Mouse (Mus musculus) heart, adult 2 months (tissue): ENCODE data around the gene Lmod1.

Experiments
- CTCF ChIP-seq: fragments of 200-600 bp; IDR thresholded peaks from 2 replicates; pipeline ENCODE4 v1.8.1; 2022; ENCODE audit warnings: antibody characterized with exemption, mild to moderate bottlenecking, moderate library complexity
- POLR2A ChIP-seq: fragments of 200-500 bp; IDR thresholded peaks from 2 replicates; pipeline ENCODE4 v1.6.1; 2011; ENCODE audit warnings: mild to moderate bottlenecking, low read depth, low read length, control low read depth; ENCODE audit not compliant: insufficient read depth

DNA sequence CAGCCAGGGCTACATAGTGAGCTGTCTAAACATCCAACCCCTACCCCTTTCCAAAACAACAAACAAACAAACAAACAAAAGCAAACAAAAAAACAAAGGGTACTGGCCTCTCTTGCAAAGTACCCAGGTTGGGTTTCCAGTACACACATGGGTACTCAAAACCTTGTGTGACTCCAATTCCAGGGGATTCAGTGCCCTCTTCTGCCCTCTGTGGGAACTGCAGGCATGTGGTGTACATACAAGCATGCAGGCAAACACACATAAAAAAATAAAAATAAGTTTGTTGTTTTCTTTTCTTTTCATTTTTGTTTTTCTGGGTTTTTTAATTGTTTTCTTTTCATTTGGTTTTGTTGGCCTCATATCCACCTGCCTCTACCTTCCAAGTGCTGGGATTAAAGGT lies 37.5 kb downstream of the Lmod1 start:
- peak; percentile 15; the same call in 1 of the 2 replicates for TF ChIP-seq CTCF
- no peak for TF ChIP-seq POLR2A
